Mouse (Mus musculus) kidney, adult 2 months (tissue): ENCODE data around the gene P2rx3. TPM values are rescaled to one million over a fixed set of nuclear protein-coding genes. Genes with fewer than 3 reads are reported as not detected.
A peak's percentile ranks its signal among the peaks of the same experiment; 100 is the strongest.

Experiments used
- DNase-seq: peaks from one replicate; pipeline ENCODE4 v3.0.0; 2021
- H3K27ac ChIP-seq: fragments of 200-500 bp; 2 replicates; pipeline ENCODE4 v1.5.1; 2012; ENCODE audit warnings: low read depth, low read length, control low read depth, inconsistent platforms; ENCODE audit not compliant: insufficient read depth
- H3K27me3 ChIP-seq: fragments of 200-500 bp; replicated peaks from 2 replicates; pipeline ENCODE4 v1.6.1; 2012; ENCODE audit warnings: mild to moderate bottlenecking, moderate library complexity, low read length, inconsistent platforms; ENCODE audit not compliant: control insufficient read depth, insufficient read depth
- H3K36me3 ChIP-seq: fragments of 200-500 bp; 2 replicates; pipeline ENCODE4 v1.6.1; 2012; ENCODE audit warnings: mild to moderate bottlenecking, moderate library complexity, low read length, inconsistent platforms; ENCODE audit not compliant: control insufficient read depth, insufficient read depth
- H3K4me1 ChIP-seq: fragments of 200-500 bp; 2 replicates; pipeline ENCODE4 v1.6.1; 2011; ENCODE audit warnings: low read length; ENCODE audit not compliant: control insufficient read depth, insufficient read depth
- H3K4me3 ChIP-seq: fragments of 200-500 bp; 2 replicates; pipeline ENCODE4 v1.5.1; 2011; ENCODE audit warnings: mild to moderate bottlenecking, low read depth, low read length, control low read depth; ENCODE audit not compliant: insufficient read depth
- CTCF ChIP-seq: fragments of 200-500 bp; conservative IDR thresholded peaks from 2 replicates; pipeline ENCODE4 v1.5.1; 2011; ENCODE audit warnings: low read depth, mild to moderate bottlenecking, control low read depth, low read length, moderate library complexity, mixed read lengths; ENCODE audit not compliant: insufficient read depth, insufficient read length
- POLR2A ChIP-seq: fragments of 200-500 bp; IDR thresholded peaks from one replicate; pipeline ENCODE4 v1.6.1; 2011; ENCODE audit warnings: low read depth, low read length, control low read depth
- WGBS: fragments of 180-500 bp; shearing (Covaris S2); methylation state at CpG from one replicate; pipeline ENCODE4 v1.1.7; 2018; 5-methylcytosine and 5-hydroxymethylcytosine counted together
- polyA plus RNA-seq: library from polyadenylated mRNA; depleted of rRNA; stranded (reverse); fragments of >200 nt; gene quantifications from 2 replicates; pipeline ENCODE4 v1.2.3, GENCODE M21; 2012

The P2rx3 gene
- polyA plus RNA-seq, 1 experiment = 0.80 TPM

- peaks cover 5% of the 10 kb centered on the region; the same call in 1 of the 2 replicates for H3K4me1 ChIP-seq
- DNase-seq = no peak
- peaks cover 9% of the 10 kb centered on the region for H3K36me3 ChIP-seq
- TF ChIP-seq CTCF (no peak), POLR2A (no peak)
- no peak overlapping the region for H3K27ac ChIP-seq
- no peaks in the 10 kb centered on the region for H3K27me3 ChIP-seq
- no peak overlapping the region for H3K4me3 ChIP-seq
- WGBS = 89% methylated on average over 7 of the region's 7 CpGs
These were observed 6.4 kb upstream of the P2rx3 start for GRCm38 (mm10) chr2:85043623-85044022.

GRCm38 (mm10) chr2:85038336-85038735 lies 1.1 kb upstream of the P2rx3 start:
- WGBS = 68% methylated on average over 13 of the region's 13 CpGs
- Histone ChIP-seq H3K4me3 (no peak overlapping the region), H3K27me3 (no peaks in the 10 kb centered on the region), H3K36me3 (peaks cover 6% of the 10 kb centered on the region), H3K4me1 (peaks cover 11% of the 10 kb centered on the region; the same call in 1 of the 2 replicates), H3K27ac (no peak overlapping the region)
- TF ChIP-seq POLR2A = no peak
- no peak for TF ChIP-seq CTCF
- DNase-seq = no peak

- no peak for DNase-seq
- peak overlapping the region; percentile 92 for H3K4me3 ChIP-seq
- WGBS = 5% methylated on average over 11 of the region's 11 CpGs
- no peak for TF ChIP-seq CTCF
- no peak for TF ChIP-seq POLR2A
- H3K4me1 ChIP-seq = peaks cover 11% of the 10 kb centered on the region; the same call in 1 of the 2 replicates
- H3K27me3 ChIP-seq = no peaks in the 10 kb centered on the region
- H3K36me3 ChIP-seq = peaks cover 4% of the 10 kb centered on the region
- peak overlapping the region; percentile 14; the same call in 1 of the 2 replicates for H3K27ac ChIP-seq
These were observed 685 bp downstream of the P2rx3 start for GRCm38 (mm10) chr2:85036507-85037046.

GRCm38 (mm10) chr2:85034169-85034568 lies 3.1 kb downstream of the P2rx3 start:
- Histone ChIP-seq H3K4me1 (peaks cover 11% of the 10 kb centered on the region; the same call in 1 of the 2 replicates), H3K4me3 (no peak overlapping the region), H3K27ac (no peak overlapping the region), H3K27me3 (no peaks in the 10 kb centered on the region), H3K36me3 (no peaks in the 10 kb centered on the region)
- DNase-seq = no peak
- no peak for TF ChIP-seq POLR2A
- no peak for TF ChIP-seq CTCF
- 78% methylated on average over 7 of the region's 7 CpGs for WGBS

GRCm38 (mm10) chr2:85033121-85033520 lies 4.1 kb downstream of the P2rx3 start:
- Histone ChIP-seq H3K27ac (no peak overlapping the region), H3K4me1 (peaks cover 8% of the 10 kb centered on the region; the same call in 1 of the 2 replicates), H3K27me3 (no peaks in the 10 kb centered on the region), H3K4me3 (no peak overlapping the region), H3K36me3 (no peaks in the 10 kb centered on the region)
- no peak for DNase-seq
- 82% methylated on average over 2 of the region's 2 CpGs for WGBS
- TF ChIP-seq CTCF (no peak), POLR2A (no peak)

GRCm38 (mm10) chr2:85030989-85031388 lies 6.3 kb downstream of the P2rx3 start:
- no peak for DNase-seq
- Histone ChIP-seq H3K4me3 (no peak overlapping the region), H3K27ac (no peak overlapping the region), H3K4me1 (no peaks in the 10 kb centered on the region), H3K36me3 (no peaks in the 10 kb centered on the region), H3K27me3 (no peaks in the 10 kb centered on the region)
- WGBS = 51% methylated on average over 6 of the region's 6 CpGs
- no peak for TF ChIP-seq CTCF
- TF ChIP-seq POLR2A = no peak

GRCm38 (mm10) chr2:85029897-85030296 lies 7.4 kb downstream of the P2rx3 start:
- Histone ChIP-seq H3K27me3 (no peaks in the 10 kb centered on the region), H3K4me3 (no peak overlapping the region), H3K4me1 (no peaks in the 10 kb centered on the region), H3K27ac (no peak overlapping the region), H3K36me3 (no peaks in the 10 kb centered on the region)
- WGBS = 29% methylated on average over 6 of the region's 6 CpGs
- no peak for DNase-seq
- TF ChIP-seq CTCF = no peak
- no peak for TF ChIP-seq POLR2A
